Mouse (Mus musculus) layer of hippocampus, adult 8-10 months (tissue): ENCODE measurements around the gene Rgs10. TPM values are rescaled to one million over a fixed set of nuclear protein-coding genes. Genes with fewer than 3 reads are reported as not detected.
A peak's percentile ranks its signal among the peaks of the same experiment; 100 is the strongest.

ENCODE experiments used
- DNase-seq, 2 experiments: peaks; one replicate each; pipeline ENCODE4 v3.0.0; 2022; ENCODE audit warnings: low spot score in 2 of 2
- total RNA-seq, 4 experiments: library from RNA; stranded (reverse); gene quantifications; 2 replicates each; pipeline ENCODE4 v1.2.4; 2022

Gene Rgs10
- 10 to 100 TPM; 41.3 to 80.9 (median 59.9) TPM for total RNA-seq

- DNase-seq, result peak in 1 of 2 experiments; percentile 18
These were observed at the start of gene Rgs10 for GRCm38 (mm10) chr7:128417930-128418779. Gene Rgs10, minus strand, starts transcription at chr7:128418758.

DNA sequence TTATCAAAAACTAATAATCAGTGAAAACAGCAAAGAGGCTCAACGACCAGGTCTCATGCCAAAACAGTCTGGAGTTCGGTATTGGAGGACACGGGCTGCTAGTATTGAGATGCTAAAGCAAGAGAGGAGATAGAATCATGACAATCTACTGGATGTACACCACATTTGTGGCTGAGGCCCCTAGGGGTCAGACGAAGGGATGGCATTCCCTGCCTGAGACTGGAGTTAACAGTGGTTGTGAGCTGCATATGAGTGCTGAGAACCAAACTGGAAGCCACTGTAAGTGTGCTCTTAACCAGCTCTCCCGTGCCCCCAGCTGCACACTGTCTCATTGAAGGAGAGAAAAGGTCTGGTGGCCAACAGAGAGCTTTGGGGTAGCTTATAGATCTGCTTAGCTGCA, 43.8 kb upstream of the Rgs10 start:
- no peak for DNase-seq

- DNase-seq, result peak; percentile 99
These were observed 43.0 kb upstream of the Rgs10 start, which contains the start of gene Tial1 for GRCm38 (mm10) chr7:128461285-128462215. Gene Tial1, minus strand, starts transcription at chr7:128461717.

DNA sequence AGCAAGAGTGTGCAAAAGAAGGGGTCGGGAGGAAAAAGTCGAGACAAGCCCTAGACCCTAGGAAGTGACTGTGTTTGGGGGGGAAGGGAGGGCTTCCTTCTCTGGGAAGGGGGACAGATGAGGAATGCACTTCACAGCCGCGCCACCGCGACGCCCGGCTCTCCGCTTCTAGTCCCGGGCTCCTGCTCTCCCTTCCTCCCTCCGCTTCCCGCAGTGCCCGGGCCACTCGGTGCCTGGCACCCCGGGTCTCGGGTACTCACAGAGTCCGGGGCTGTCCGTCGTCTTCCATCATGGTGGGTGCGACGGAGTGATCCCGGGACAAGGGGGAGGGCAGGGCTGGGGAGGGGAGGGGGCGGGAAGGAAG, 42.3 kb upstream of the Rgs10 start:
- DNase-seq, result no peak

DNA sequence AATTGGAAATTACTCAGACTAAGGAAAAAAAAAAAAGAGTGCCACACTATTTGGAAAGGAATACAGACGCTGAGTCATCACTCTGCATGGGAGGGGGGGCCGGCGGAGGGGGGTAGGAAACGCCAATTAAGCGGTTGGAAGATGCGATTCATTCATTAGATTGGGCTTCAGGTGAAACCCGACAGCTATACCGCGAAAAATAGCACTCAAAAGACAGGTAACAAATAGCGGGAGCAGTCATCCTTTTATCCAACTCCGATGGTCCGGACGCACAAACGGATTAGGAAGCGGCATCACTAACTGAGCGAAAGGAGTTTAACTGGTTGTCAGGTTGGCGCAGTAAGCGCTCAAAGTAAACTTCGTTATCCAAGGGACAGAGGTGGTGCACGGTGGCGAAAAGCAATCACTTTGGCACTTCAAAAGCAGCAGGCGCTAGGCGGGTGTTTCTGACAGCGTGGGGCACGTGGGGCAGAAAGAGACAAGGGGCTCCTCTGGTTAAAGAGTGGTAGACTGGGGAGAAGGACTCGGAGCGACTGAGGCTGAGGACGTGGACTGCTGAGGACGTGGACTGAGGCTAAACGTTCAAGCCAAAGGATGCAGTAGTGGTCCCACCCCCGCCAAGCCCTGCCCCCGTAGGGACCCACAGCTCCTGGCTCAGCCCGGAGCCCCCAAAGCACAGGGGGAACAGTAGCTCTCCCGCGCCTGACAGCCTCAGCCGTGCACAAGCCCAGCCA, 41.7 kb upstream of the Rgs10 start:
- DNase-seq, result peak; percentile 18

GRCm38 (mm10) chr7:128459791-128460130, 41.2 kb upstream of the Rgs10 start:
- DNase-seq, result no peak

DNA sequence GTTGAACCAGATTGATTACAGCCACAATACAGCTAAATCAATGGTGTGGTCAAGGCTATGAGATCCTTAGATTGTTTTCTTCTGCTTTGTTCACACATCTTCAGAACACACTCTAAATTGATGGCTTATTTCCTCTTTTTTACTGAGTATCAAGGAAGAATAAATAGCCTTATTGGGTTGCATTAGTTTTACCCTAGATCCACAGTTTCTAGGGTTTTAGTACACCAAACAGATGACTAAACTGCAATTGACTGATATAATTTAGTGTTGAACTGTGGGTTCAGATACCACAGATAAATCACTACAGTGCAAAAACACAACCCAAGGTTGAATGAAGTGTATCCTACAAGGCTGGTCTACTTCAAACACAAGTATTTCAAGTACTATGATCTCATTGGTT, 39.5 kb upstream of the Rgs10 start:
- DNase-seq, result no peak

- DNase-seq, result no peak
These were observed 34.2 kb upstream of the Rgs10 start for GRCm38 (mm10) chr7:128452731-128453130.

DNA sequence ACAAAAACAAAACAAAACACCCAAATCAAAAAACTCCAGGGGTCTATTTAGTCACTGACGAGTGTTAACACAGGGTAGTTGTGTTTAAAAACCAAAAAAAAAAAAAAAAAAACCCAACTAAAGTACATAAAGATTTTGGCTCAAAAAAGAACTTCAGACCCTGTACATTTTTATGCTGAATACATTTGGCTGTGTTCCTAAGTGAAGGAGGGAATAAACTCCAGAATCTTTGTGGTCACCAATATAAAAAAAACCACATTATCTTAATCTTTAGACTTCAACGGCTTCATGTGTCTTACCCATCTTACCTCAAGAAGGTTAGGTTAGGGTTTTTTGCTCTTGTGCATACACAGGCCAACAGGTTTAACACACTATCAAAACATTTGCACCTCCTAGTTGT, 22.0 kb upstream of the Rgs10 start:
- DNase-seq, result no peak

DNA sequence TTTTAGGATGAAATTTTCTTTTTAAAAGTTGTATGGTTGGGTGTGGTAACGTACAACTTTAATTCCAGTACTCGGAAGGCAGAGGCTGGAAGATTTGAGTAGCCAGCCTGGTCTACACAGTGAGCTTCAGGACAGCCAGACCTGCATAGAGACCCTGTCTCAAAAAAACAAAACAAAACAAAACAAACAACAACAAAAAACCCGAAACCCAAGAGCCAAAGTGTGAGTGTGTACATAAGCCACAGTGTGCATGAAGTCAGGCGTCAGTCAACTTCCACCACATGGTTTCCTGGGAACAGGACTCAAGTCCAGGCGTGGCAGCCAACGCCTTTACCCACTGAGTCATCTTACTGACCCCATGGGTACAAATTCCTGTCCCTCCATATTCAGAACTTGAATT, 20.7 kb upstream of the Rgs10 start:
- DNase-seq, result no peak

DNA sequence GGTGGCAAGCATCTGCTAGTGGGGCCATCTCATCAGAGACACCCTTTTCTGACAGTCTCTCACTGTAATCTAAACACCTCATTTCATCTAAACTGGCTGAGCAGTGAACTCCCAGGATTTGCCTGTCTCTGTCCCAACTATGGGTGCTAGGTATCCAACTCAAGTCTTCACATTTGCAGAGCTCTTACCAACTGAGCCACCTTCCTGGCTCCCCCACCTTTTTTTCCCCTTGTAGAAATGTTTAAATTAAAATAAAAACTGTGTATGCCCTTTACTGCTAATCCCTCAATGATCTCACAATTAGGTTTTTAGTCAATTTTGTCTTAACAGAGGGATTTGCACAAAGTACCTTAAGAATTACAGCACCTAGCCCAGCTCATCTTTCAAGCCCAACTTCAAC, 19.6 kb upstream of the Rgs10 start:
- DNase-seq, result no peak

DNA sequence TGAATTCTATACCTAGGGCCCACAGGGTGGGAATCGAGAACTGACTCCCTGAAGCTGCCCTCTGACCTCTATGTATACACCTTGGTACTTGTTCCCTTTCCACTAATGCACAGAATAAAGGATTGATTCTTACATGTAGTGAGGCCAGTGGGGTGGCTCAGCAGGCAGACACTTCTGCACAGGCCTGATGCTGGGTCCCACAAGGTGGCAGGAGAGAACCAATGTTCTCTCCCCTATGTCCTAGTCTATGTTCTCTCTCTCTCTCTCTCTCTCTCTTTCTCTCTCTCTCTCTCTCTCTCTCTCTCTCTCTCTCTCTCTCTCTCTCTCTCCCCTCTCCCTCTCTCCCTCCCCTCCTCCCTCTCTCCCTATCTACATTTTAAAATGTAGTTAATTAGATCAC, 14.7 kb upstream of the Rgs10 start:
- no peak for DNase-seq

DNA sequence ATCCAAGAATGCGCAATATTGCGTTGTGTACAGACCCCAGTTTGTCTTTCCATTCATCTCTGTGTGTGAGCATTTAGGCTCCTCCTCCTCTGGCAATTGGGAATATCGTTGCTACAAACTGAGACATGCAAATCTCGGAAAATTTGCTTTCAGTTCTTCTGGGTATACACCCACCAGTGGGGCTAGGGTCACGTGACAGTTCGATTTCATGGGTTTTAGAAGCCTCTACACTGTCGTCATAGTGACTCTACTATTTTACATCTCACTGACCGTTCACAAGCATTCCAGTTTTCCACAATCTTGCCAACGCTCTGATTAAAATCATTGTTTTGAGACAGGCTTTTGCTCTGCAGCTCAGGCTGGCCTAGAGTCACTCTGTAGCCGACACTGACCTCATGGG, 14.0 kb upstream of the Rgs10 start:
- DNase-seq, result no peak

GRCm38 (mm10) chr7:128422491-128422890, 3.9 kb upstream of the Rgs10 start:
- DNase-seq, result no peak

- DNase-seq, result no peak
These were observed 3.1 kb upstream of the Rgs10 start for GRCm38 (mm10) chr7:128421701-128422100.

GRCm38 (mm10) chr7:128419690-128420089, 1.1 kb upstream of the Rgs10 start:
- DNase-seq, result no peak

- no peak for DNase-seq
These were observed 1.2 kb downstream of the Rgs10 start for GRCm38 (mm10) chr7:128417226-128417929.

GRCm38 (mm10) chr7:128416664-128417063, 1.9 kb downstream of the Rgs10 start:
- no peak for DNase-seq

GRCm38 (mm10) chr7:128414433-128414832, 4.1 kb downstream of the Rgs10 start:
- DNase-seq, result no peak

DNA sequence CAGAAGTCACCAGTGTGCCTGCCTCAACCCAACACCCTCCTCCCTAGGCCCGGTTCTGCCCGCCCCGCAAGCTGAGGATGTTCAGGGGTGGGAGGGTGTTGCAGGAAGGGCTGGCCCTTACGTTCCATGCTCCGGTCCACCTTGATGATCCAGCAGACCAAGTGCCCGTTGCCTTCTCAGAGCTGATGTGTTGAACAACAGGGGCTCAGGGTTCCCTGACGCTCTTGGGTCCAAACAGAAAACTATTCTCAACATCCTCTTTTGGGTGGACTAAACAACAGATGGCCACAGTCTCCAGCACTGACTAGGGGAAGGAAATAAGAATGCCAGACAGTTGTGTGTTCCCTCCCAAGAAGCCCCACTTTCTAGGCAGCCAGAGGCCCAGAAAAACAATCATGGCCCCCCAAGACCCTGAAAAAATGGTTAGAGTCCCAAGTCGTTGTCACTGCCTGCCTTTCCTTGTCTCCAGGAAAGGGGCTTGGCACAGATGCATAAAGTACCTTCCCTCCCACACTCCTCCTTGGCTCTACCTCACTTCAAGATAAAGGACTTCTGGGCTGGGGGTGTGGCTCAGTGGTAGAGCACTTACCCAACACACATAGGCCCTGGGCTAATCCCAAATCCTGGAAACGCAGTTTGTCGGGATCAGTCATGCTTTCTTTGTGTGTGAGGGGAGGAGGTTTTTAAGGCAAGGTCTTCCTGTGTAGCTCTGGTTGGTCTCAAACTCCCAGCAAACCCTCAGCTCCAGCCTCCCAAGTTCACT, 6.3 kb downstream of the Rgs10 start:
- no peak for DNase-seq
